Mouse (Mus musculus) cerebellum, adult 9-11 months (tissue): ENCODE measurements around the gene Fam163b.

Source experiments
- DNase-seq: peaks from one replicate; pipeline ENCODE4 v3.0.0; 2022

Gene Fam163b

GRCm38 (mm10) chr2:27128990-27129389 is 13.3 kb downstream of the Fam163b start:
- no peak for DNase-seq

GRCm38 (mm10) chr2:27126496-27126895 is 15.8 kb downstream of the Fam163b start:
- no peak for DNase-seq

DNA sequence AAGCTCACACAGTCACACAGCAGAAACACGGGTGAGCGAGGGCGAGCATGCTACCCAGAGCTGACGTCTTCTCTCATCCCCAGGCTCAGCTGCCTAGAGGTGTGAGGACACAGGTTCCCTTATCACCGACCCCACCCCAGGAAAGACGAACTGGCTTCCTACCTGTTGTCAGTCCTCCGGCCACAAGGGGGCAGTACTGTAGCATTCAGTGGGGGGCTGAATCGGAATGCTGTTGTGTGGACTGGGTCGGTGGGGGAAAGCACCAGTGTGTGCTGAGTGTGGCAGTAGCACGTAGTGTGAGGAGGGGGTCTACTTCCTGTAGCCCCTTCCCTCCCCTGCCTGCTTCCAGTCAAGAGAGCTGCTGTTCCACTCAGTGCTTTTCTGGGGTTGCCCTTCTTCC is 16.3 kb downstream of the Fam163b start:
- no peak for DNase-seq

DNA sequence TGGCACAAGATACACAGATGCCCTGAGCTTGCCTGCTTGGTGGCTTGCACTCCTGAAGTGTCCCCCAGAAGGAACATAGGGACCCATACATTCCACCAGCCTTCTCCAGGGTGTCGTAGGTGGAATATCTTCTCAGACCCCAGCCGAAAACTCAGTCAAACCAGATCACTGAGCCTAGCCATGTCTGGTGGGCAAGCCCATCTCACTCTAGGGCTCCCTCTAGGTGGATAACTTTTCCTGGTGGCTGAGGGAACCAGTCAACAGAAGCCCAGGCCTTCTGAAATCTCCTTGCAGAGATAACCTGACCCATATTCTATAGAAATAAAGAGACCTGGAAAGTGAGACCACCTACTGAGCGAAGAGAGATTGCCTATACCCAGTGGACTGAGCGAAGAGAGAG is 19.2 kb downstream of the Fam163b start:
- DNase-seq = no peak

GRCm38 (mm10) chr2:27122578-27122977 is 19.7 kb downstream of the Fam163b start:
- DNase-seq = no peak

- peak; percentile 57 for DNase-seq
Measured at GRCm38 (mm10) chr2:27121626-27122355, 20.5 kb downstream of the Fam163b start.

- DNase-seq = no peak
Measured at GRCm38 (mm10) chr2:27120241-27120641, 22.1 kb downstream of the Fam163b start.

DNA sequence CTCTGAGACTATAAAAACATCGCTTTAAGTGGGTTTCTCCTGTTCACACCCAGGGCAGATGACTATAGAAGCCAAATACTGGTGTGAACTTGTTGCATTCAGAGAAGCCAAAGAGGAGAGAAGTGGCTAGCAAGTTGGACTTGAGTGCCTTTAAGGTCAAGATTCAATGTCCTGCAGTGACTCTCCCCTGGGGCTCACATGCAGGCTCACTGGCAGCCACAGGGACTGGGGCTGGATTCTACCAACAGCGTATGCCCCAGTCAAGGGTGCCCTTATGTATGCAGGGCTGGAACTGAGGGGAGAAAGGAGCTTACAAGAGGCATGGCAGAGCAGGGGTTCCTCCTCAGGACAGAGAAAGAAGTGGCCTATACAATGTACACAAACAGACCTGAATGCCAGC is 22.5 kb downstream of the Fam163b start:
- no peak for DNase-seq

DNA sequence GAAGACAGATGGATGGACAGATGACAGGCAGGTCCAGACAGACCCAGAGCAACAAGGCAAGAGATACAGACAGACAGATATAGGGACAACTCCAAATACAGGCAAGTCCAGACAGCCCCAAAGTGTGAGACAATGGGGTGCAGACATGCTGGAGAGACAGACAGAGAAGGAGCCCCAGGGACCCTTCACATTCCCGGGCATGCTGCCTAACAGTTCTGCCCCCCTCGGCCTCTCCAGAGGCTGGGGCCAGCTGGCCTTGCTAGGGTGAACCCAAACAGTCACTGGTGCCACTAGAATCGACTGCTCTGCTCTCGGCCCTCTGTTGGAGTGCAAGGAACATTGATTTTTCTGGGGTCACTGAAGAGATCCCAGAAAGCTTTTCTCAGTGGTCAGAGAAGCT is 23.8 kb downstream of the Fam163b start:
- DNase-seq = no peak

- no peak for DNase-seq
Measured at GRCm38 (mm10) chr2:27114169-27114568, 28.1 kb downstream of the Fam163b start.

- no peak for DNase-seq
Measured at GRCm38 (mm10) chr2:27112585-27112984, 29.7 kb downstream of the Fam163b start.

DNA sequence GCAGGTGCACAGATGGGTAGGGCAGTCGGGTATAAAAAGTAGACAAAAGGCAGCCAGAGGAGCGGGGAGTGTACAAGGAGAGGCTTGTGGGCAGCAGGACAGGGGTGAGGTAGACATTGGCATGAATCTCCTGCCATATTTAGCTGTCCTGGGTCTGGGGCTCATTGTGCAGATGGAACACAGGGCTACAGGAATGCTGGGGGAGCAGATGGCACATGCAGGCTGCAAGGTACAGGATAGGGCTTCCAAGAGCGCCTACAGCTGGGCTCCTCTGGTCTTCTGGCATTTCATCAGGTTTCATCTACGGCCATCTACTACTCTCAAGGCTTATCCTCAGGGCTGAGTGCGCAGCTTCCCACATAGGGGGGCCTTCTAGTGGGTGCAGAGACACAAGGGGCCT is 33.2 kb downstream of the Fam163b start:
- DNase-seq = peak; percentile 83

DNA sequence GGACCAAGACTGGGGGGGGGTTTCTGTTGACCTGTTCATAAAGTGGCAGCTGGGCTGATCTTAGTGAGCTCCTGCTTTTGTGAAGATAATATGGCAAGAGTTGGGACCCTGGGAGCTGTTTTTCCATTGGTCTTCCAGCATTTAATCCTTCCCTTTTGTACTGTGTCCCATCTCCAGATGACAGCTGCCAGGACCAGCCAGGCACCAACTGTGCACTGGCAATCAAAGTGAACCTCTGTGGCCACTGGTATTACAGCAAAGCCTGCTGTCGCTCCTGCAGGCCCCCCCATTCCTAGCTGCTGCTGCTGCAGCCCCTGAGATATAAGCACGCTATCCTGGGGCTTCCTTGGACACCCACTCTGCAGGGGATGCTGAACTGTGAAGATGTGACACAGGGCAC is 34.1 kb downstream of the Fam163b start:
- no peak for DNase-seq

GRCm38 (mm10) chr2:27106816-27107215 is 35.5 kb downstream of the Fam163b start:
- no peak for DNase-seq

- DNase-seq = no peak
Measured at GRCm38 (mm10) chr2:27103554-27103953, 38.7 kb downstream of the Fam163b start.

GRCm38 (mm10) chr2:27097776-27098175 is 44.5 kb downstream of the Fam163b start:
- no peak for DNase-seq

DNA sequence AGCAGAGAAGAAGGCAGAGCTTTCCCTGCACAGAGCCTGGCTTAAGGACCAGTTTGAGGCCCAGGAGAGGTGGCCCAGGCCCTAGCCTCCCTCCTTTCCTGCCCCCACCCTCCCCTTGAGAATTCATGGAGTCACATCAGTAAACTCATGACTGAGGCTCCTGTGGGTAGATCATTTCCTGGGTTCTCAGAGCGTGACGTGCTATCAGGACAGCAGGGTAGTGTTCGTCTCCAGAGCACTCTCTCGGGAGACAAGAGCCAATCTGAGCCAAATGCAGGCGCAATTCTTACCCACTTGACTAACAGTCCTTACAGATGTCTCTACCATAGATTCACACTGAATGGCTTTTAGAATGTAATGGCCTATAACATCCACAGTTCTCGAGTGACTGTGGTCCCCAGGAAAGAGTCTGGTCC is 45.0 kb downstream of the Fam163b start:
- no peak for DNase-seq

DNA sequence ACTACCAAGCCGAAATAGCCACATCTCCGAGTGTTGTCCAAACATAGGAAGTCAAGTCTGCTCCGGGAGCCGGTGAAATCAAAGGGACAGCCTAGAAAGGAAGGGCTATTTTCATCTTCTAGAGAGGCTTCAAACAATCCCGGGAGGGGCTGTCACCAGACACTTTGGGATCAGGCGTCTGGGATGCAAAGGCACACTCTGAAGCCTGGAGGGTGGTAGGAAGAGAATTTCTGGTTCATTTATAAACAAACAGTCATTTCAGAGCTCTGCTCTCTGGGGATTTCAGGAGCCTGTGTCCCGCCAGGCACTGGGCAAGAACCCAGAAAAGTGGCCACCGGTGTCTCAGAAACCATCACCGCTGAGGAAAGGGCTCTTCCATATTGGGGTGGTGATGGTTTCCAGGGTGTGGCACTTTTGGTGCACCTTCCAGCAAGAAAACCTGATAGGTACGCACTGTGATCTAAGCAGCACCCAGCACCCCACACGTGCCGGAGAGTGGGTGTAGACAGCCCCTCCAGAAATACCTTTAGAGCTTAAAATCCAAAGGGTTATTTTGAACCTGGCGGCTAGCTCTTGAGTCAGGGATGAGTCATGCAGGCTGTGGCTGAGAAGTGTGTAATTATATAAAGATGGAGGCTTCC is 45.8 kb downstream of the Fam163b start:
- DNase-seq = no peak

GRCm38 (mm10) chr2:27095178-27095577 is 47.1 kb downstream of the Fam163b start:
- no peak for DNase-seq

DNA sequence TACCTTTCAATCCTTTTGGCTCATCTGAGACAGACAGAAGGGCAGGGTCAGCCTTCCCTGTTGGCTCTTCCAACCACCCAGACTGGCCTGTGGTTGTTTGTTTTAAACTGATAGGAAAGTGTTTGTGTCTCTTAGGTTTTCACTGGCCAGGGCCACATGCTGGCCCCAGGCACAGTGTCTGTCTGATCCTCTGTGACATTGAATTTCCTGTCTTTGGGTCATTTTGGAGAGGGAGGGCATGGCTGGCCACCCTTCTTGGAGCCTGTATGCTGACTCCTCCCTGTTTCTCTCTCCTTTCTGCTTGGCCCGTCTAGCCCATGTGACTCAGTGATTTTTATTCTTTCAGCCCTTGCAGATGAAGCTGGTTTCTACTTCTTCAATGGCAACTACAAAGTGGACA is 53.1 kb downstream of the Fam163b start:
- no peak for DNase-seq

DNA sequence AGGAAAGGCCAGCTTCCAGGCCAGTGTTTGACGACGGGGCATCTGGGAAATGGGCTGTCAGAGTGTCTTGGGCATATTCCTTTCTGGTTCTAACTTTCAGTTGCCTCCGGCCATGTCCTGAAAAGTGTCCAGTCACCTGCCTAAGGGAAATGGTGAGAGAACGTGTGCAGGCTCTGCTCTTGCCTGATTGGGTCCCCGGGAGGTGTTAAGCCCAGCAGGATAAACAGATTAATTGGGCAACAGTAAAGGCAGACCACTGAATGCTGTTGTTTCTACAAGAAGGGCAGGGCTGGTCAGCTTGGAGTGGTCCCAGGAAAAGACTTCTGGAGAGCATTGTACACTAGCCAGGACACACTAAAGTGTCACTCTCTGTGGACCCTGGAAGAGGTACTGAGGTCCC is 53.6 kb downstream of the Fam163b start:
- DNase-seq = no peak

- no peak for DNase-seq
Measured at GRCm38 (mm10) chr2:27088071-27088644, 54.1 kb downstream of the Fam163b start.

DNA sequence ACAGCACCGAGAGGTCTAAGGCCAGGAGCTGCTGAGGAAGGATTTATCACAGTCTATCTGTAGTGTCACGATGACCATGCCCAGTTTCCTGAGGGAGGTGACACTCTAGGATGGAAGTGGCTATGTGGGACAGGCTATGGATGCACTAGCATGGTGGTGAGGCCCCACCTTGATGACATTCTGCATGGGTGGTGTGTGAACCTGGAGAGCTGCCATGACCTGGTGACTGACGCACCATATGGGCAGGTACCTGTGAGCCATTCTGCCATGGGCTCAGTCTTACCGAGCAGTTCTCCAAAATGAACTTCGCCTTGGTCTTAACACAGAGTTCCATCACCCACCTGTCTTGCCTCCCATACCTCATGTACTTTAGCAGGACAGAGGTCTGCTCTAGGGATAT is 54.7 kb downstream of the Fam163b start:
- no peak for DNase-seq

DNA sequence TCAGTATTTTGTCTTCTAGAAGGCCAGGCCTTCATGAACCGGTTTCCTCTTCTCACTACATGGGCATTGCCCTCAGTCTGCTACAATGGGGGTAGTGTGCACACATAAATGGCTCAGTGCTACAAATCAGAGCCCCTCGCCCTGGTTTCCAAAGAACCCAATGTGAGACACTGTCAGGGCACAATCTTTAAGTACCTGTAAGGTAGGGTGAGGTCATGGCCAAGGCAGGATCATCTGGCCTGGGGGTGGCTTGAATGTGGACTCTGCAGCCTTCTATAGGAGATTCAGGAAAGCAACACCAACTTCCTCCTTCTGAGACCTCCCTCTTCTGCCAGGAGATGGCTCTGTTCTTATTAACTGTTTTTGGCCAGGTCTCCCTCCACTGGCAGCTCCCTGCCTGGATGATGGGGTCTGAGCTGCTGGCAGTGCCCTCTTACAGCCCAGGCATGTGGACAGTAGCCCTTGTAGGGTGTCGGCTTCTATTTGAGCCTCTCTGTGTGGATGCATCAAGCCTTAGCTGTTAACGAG is 55.7 kb downstream of the Fam163b start:
- no peak for DNase-seq
